Mouse (Mus musculus) cerebellum, postnatal 25 days (tissue): Measurements from ENCODE around the gene Pgs1.

Source experiments
- DNase-seq, 2 experiments: peaks; one replicate each; pipeline ENCODE4 v3.0.0; 2021; ENCODE audit warnings: mixed read lengths in 2 of 2

Pgs1 gene

GRCm38 (mm10) chr11:117986126-117987031 lies at the start of gene Pgs1:
Gene Pgs1, plus strand, starts transcription at chr11:117986292.
- peak; percentile 94 to 96 for DNase-seq

GRCm38 (mm10) chr11:117939004-117939730 lies 46.9 kb upstream of the Pgs1 start:
- no peak for DNase-seq

- peak; percentile 86 to 93 for DNase-seq
These were observed 46.3 kb upstream of the Pgs1 start for GRCm38 (mm10) chr11:117939741-117940285.

GRCm38 (mm10) chr11:117940881-117941280 lies 45.2 kb upstream of the Pgs1 start:
- no peak for DNase-seq

- no peak for DNase-seq
These were observed 44.7 kb upstream of the Pgs1 start for GRCm38 (mm10) chr11:117941325-117941834.

GRCm38 (mm10) chr11:117941848-117942247 lies 44.2 kb upstream of the Pgs1 start:
- DNase-seq = peak in 1 of 2 experiments; percentile 29

- DNase-seq = no peak
These were observed 39.7 kb upstream of the Pgs1 start for GRCm38 (mm10) chr11:117946195-117946979.

GRCm38 (mm10) chr11:117946996-117947419 lies 39.1 kb upstream of the Pgs1 start:
- DNase-seq = no peak

GRCm38 (mm10) chr11:117949392-117950091 lies 36.5 kb upstream of the Pgs1 start:
- peak; percentile 43 to 67 for DNase-seq

GRCm38 (mm10) chr11:117951391-117951790 lies 34.7 kb upstream of the Pgs1 start:
- DNase-seq = no peak

GRCm38 (mm10) chr11:117952174-117952933 lies 33.7 kb upstream of the Pgs1 start:
- no peak for DNase-seq

- peak; percentile 22 to 34 for DNase-seq
These were observed 32.0 kb upstream of the Pgs1 start for GRCm38 (mm10) chr11:117954094-117954493.

GRCm38 (mm10) chr11:117954819-117955218 lies 31.3 kb upstream of the Pgs1 start:
- DNase-seq = peak in 1 of 2 experiments; percentile 44

- DNase-seq = no peak
These were observed 30.5 kb upstream of the Pgs1 start for GRCm38 (mm10) chr11:117955621-117956020.

GRCm38 (mm10) chr11:117958197-117958596 lies 27.9 kb upstream of the Pgs1 start:
- no peak for DNase-seq

- no peak for DNase-seq
These were observed 26.9 kb upstream of the Pgs1 start for GRCm38 (mm10) chr11:117959166-117959565.

GRCm38 (mm10) chr11:117959741-117960381 lies 26.2 kb upstream of the Pgs1 start:
- no peak for DNase-seq

GRCm38 (mm10) chr11:117960601-117961000 lies 25.5 kb upstream of the Pgs1 start:
- no peak for DNase-seq

- no peak for DNase-seq
These were observed 23.6 kb upstream of the Pgs1 start for GRCm38 (mm10) chr11:117962228-117963067.
